Mouse (Mus musculus): ENCODE data around the gene Pih1d3.
A peak's percentile ranks its signal among the peaks of the same experiment; 100 is the strongest.

The Pih1d3 gene

DNA sequence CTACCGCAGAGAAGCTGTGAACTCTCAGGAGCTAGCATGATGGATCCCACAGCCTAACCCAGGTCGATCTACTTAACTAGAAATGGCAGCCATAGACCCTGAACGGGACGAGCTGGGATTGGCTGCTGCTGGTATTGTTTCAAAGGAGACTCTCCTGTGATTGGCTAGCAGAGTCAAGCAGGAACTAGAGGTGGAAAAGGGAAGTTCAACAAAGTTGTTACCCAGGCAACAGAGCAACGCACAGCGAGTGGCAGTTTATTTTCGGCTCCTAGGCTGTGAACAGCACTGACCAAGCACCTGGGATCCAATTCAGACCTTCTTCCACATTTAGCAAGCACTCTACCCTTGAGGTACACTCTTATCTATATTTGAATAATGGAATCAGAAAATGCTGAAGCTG, at the start of gene Pih1d3, which contains the start of gene 4931428L18Rik:
TSS of gene Pih1d3 (plus strand) at position 275 of the 400 bp plus-strand sequence.
TSS of gene 4931428L18Rik (minus strand) at position 121 of the 400 bp plus-strand sequence.
- DNase-seq, result no peak

DNA sequence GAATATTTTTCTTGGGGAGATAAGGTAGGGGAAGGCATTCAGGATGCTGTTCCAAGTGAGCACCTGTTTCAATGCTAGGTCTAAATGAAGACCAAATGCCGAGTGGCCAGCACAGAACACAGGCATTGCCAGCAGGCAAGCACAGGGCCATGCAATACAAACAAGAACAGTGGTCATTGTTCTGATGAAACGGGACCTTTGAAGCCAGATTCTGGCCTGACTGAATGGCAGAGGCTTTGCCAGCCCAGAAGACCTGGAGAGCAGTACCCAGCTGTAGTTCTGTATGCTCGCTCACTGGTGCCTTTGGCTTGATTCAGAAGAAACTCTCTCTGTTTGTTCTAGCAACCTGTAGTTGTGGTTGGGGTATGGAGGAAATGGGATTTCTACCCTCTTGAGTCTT, 47.2 kb upstream of the Pih1d3 start:
- no peak for DNase-seq

DNA sequence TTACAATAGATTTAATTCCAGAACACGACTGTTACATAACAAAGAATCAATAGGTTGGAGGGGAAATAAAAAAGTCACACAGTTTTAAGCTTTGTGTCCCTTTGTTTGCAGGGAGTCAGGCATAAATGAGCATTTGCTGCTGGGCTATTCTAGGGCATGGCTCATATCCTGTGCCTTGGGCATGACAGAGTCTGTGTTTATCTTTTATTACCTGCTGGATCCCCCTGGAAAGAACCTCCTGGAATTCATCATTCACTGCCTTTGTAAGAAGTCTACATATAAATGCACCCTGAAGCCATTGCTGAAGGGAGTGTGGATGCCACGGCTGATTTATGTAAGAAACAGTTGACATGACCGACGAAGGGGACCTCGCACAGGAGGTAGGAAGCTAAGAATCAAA, 46.5 kb upstream of the Pih1d3 start, which contains the start of gene Lgsn:
TSS of gene Lgsn (plus strand) at position 301 of the 400 bp plus-strand sequence.
- no peak for DNase-seq

- DNase-seq, result no peak
These were observed 44.4 kb upstream of the Pih1d3 start for GRCm38 (mm10) chr1:31178264-31178663.

- no peak for DNase-seq
These were observed 32.3 kb upstream of the Pih1d3 start for GRCm38 (mm10) chr1:31190237-31190866.

GRCm38 (mm10) chr1:31195633-31196032, 27.0 kb upstream of the Pih1d3 start:
- DNase-seq, result no peak

DNA sequence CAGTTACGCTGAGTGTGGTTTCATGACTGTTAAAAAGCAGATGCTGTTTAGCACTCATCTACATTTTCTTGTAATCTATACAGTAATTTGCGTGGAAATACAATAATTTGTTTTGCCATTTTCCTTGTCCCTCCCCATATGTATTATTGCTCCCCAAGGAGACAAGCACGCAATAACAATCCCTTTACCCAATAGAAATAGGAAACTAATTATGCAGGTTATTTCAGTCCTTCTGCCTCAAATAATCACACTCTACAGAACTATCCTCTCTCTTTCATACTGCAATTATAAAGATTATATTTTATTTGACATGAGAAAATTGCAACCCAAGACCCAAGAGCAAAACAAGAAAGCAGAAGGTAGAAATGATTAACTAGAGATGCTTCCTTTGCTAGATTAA, 25.7 kb upstream of the Pih1d3 start:
- no peak for DNase-seq

GRCm38 (mm10) chr1:31203771-31204170, 18.9 kb upstream of the Pih1d3 start:
- DNase-seq, result no peak

DNA sequence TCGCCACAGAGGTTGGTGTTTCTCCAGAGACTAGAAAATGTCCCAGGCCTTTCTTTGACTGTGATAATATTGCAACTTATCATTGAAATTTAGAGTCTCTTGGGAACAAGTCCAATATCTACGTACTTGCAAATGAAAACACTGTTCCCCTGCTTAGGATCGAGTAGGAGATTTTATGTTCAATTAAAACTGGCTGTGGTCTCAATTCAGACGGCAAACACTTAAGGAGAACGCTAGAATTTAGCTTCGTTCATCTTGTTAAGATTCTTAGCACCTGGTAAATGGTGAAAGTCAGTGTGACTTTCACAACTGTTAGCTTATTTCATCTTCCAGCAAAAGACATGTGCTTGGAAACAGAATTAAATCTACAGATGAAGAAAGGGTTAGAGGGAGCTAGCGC, 17.3 kb upstream of the Pih1d3 start:
- DNase-seq, result no peak

- no peak for DNase-seq
These were observed 16.9 kb upstream of the Pih1d3 start for GRCm38 (mm10) chr1:31205770-31206169.

DNA sequence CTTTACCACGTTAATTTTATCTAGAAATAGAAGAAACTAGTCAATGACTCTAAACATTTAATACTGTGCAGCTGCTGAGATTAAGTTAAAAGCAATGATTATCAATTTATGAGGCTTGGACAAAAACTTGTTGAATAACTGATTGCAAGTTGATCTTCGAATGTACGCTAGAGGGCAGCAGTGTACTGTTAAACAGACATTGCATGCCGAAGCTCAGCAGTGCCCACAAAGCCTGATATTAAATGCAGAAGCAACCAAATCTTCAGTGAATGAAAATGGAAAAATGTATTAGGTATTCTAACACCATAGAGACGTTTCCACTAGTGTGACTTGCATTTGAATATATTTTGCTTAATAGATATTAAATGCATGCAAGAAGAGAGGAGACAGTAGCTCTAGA, 12.5 kb upstream of the Pih1d3 start:
- DNase-seq, result peak; percentile 57

GRCm38 (mm10) chr1:31214831-31215230, 7.8 kb upstream of the Pih1d3 start:
- DNase-seq, result no peak

DNA sequence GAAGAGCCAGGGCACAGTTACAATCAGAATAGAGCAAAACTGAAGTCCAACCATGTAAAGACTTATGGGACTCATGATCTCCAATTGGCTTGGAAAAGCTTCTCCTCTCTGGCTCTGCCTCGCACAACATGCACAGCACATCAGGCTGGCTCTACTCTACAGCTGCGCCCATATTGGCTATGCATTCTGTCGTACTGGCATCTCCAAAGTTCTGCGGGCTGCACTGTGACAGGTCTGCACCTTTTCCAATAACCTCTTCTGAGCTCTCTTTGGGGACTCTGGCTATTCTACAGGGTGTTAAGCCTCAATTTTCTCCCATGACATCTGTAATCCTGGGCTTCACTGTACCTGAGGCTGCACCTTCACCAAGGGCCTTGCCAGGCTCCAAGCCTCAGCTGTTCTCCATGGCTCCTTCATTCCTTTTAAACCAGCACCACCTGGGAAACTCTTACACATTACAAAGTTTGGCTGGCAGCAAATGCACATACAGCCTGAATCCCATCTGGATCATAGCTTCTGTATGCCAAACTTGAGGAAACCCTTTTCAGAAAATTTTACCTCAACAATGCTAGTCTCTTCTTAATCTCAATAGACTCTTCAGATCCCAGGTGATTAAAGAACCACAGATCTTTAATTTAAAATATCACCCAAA, 1.9 kb upstream of the Pih1d3 start:
- DNase-seq, result no peak

GRCm38 (mm10) chr1:31233319-31234036, 10.8 kb downstream of the Pih1d3 start:
- DNase-seq, result peak; percentile 33

DNA sequence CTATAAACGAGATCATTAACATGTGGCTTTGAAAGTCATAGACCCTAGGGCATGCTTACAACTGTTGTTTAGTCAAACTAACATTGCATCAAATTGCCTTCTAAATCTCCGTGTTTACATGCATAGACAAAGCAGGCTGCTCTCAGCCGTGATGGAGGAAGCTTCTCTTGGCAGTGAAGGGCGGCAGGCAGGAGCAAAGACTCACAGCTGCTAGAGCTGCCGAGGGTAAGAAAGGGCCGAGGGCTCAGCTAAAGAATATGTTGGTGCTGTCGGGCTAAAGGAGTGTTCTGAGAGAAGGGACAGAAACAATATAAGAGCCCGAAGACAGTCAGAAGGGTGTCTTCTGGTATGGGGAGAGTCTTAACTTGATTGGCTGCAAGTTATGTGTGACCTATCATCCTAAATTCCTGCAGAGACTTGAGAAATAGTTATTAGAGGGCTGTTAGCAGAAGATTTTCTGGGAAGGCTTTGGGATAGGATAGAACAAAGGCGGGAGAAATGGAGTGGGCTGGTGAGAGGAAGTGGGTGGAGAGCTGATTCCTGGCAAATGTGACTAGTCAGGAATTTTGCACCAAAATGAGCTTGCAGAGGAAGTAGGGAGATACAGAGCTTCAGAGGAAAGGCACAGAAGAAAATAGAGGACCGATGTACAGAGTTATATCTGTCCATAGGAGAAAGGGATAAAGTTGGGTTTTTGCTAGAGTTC, 37.7 kb downstream of the Pih1d3 start:
- DNase-seq, result no peak

Measured in right cerebral cortex, postnatal 4 days (tissue).